Comparison of ENCODE assay signal across 20 mouse cellular contexts in genomic region chr2:85715119-85715518, GRCm38 (mm10). TPM values are rescaled to one million over a fixed set of nuclear protein-coding genes. Genes with fewer than 3 reads are reported as not detected.
DNase-seq lines count a peak whose midpoint lies in the region; ATAC-seq lines count a peak whose summit lies in the region.
"Had no signal": no experiment of that assay in that cellular context is flagged by ENCODE, and none has a peak within 500 bp of the region (broad histone marks: within the 10 kb centered on the region; RNA-seq: fewer than 3 reads in every experiment).

Olfr1009 (plus strand) TSS chr2:85715419.

- no peaks in the 10 kb centered on the region for H3K36me3 ChIP-seq in midbrain, embryonic 11.5 days (ENCODE audit: control insufficient read depth, insufficient read depth, low read length)
- H3K36me3 ChIP-seq in midbrain, embryonic 13.5 days, result no peaks in the 10 kb centered on the region
- H3K36me3 ChIP-seq: G1E had no signal

- H3K27ac ChIP-seq in midbrain, embryonic 11.5 days (ENCODE audit: low read depth, low read length), result no peak within 1 kb of the TSS
- H3K27ac ChIP-seq in midbrain, embryonic 13.5 days, result no peak within 1 kb of the TSS

- no peaks in the 10 kb centered on the region for H3K9me3 ChIP-seq in midbrain, embryonic 11.5 days (ENCODE audit: control insufficient read depth, low read length)
- H3K9me3 ChIP-seq in midbrain, embryonic 13.5 days, result no peaks in the 10 kb centered on the region
- H3K9me3 ChIP-seq: G1E had no signal

- H3K9ac ChIP-seq in midbrain, embryonic 11.5 days (ENCODE audit: low read length), result no peak within 1 kb of the TSS
- no peak within 1 kb of the TSS for H3K9ac ChIP-seq in midbrain, embryonic 13.5 days (replicated peaks)

- WGBS in midbrain, embryonic 11.5 days, result 84% methylated on average over 1 of the region's 1 CpGs
- 90% methylated on average over 1 of the region's 1 CpGs for WGBS in midbrain, embryonic 13.5 days

- DNase-seq in midbrain, embryonic 11.5 days (ENCODE audit: low spot score, missing footprints), result peak; percentile 8
- DNase-seq: adrenal gland, adult 2 months; adrenal gland, adult 8-10 months; adrenal gland, postnatal 10 days; adrenal gland, postnatal 14 days; adrenal gland, postnatal 25 days; adrenal gland, postnatal 36 days; B cell, adult 2 months; cerebellum, adult 11 months; cerebellum, adult 11-12 months; cerebellum, adult 18-20 months; cerebellum, adult 2 months had no signal

- H3K4me2 ChIP-seq in midbrain, embryonic 11.5 days, result no peak within 1 kb of the TSS
- H3K4me2 ChIP-seq in midbrain, embryonic 13.5 days (replicated peaks), result no peak within 1 kb of the TSS

- no peak within 1 kb of the TSS for H3K4me3 ChIP-seq in midbrain, embryonic 11.5 days (ENCODE audit: low read depth, low read length)
- no peak within 1 kb of the TSS for H3K4me3 ChIP-seq in midbrain, embryonic 13.5 days (replicated peaks)

- H3K4me1 ChIP-seq in midbrain, embryonic 11.5 days (ENCODE audit: control insufficient read depth, insufficient read depth, low read length), result no peaks in the 10 kb centered on the region
- no peaks in the 10 kb centered on the region for H3K4me1 ChIP-seq in midbrain, embryonic 13.5 days (replicated peaks)

- H3K27me3 ChIP-seq in midbrain, embryonic 11.5 days (ENCODE audit: control insufficient read depth, insufficient read depth, low read length), result no peaks in the 10 kb centered on the region
- no peaks in the 10 kb centered on the region for H3K27me3 ChIP-seq in midbrain, embryonic 13.5 days
- H3K27me3 ChIP-seq: CH12.LX had no signal

- no peak for ATAC-seq in midbrain, embryonic 11.5 days (ENCODE audit: low FRiP score)
- ATAC-seq in midbrain, embryonic 13.5 days, result no peak
- ATAC-seq: activated CD4-positive, CD25-positive, alpha-beta regulatory T cell, adult 4 months; CD4-positive, CD25-positive, alpha-beta regulatory T cell, adult 4 months; Patski had no signal

RNA-seq across cellular contexts. Expression of gene Olfr1009, which starts in this region (rescaled TPM):
- polyA plus RNA-seq in midbrain, embryonic 11.5 days (2014; fragmentation: Nextera tagmentation; extraction: Ambion mirVana), result not detected in 2 replicates
- not detected in 2 replicates for polyA plus RNA-seq in midbrain, embryonic 13.5 days (2015; fragmentation: Nextera tagmentation; extraction: Ambion mirVana)
- polyA plus RNA-seq: activated CD4-positive, CD25-positive, alpha-beta regulatory T cell, adult 4 months; adrenal gland, adult 2 months; brain, embryonic 14.5 days; C2C12; CD4-positive, CD25-positive, alpha-beta regulatory T cell, adult 4 months; cerebellum, adult 2 months; G1E; Patski had no signal

Comparison
In these comparisons a context has a peak if more than half of its experiments do, and no peak if none do; other contexts are left out.
1. Peak in DNase-seq in midbrain, embryonic 11.5 days; RNA of the gene not detected or under 1 TPM.